Mouse (Mus musculus) liver, embryonic 14.5 days (tissue): ENCODE measurements at regions not wholly inside any gene's neighbourhood (a gene's known extent, or its start where the extent isn't known, plus 50 kb on each side); places are given as distances from the start of the nearest gene placed in this dataset.

ENCODE experiments used
- CTCF ChIP-seq: IDR thresholded peaks from 2 replicates; pipeline ENCODE4 v1.5.1; 2016; ENCODE audit warnings: antibody characterized with exemption, low read depth, control low read depth
- EP300 ChIP-seq: IDR thresholded peaks from 2 replicates; pipeline ENCODE4 v1.6.1; 2016; ENCODE audit warnings: antibody characterized with exemption, low read depth

GRCm38 (mm10) chr11:6924476-6924875 lies 87.0 kb upstream of the Gm11983 start:
- TF ChIP-seq CTCF (no peak), EP300 (no peak)
